Mouse (Mus musculus) small intestine, adult 2 months (tissue): ENCODE measurements around the gene Nudt16.
"Not testable (repeated sequence)": the region's sequence is repeated elsewhere in the genome, so short reads cannot be mapped to it uniquely, and the experiment has no call there.

Experiments used
- CTCF ChIP-seq: fragments of 200-500 bp; IDR thresholded peaks from 2 replicates; pipeline ENCODE4 v1.5.1; 2012; ENCODE audit warnings: low read depth, mild to moderate bottlenecking, control low read depth, inconsistent platforms, low read length, moderate library complexity, mixed read lengths; ENCODE audit not compliant: insufficient replicate concordance, insufficient read length; ENCODE audit errors: extremely low read depth
- POLR2A ChIP-seq: fragments of 200-500 bp; IDR thresholded peaks from 2 replicates; pipeline ENCODE4 v1.6.1; 2012; ENCODE audit warnings: low read depth, mild to moderate bottlenecking, control low read depth, inconsistent platforms, low read length, moderate library complexity

DNA sequence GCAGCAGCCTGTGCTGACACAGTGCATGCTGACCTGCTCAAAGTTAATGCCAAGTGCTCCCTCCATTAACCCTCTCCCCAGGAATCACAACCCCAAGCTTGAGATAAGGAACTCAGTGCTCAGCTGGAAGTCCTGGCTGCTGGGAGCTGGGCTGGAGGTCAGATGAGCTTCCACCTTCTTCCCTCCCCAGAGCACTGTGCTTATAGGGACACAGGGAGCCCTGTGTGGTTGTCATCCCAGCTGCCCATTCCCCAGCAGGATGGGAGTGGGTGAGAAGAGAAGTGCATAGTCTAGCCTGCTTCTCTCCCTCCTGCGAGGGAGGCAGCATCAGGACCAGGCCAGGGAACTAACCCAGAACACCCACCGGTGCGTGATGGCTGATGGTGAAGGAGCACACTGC, 6.4 kb downstream of the Nudt16 start:
- TF ChIP-seq CTCF, POLR2A: not testable (repeated sequence)
